In genomic region chr7:84643270-84643998, GRCm38 (mm10) we compare ENCODE assay signal across 12 mouse cellular contexts.
"Had no signal": no experiment of that assay in that cellular context is flagged by ENCODE, and none has a peak within 500 bp of the region (broad histone marks: within the 10 kb centered on the region; RNA-seq: fewer than 3 reads in every experiment).

No protein-coding gene starts in this region.

- ATAC-seq: hindbrain, postnatal 0 days; midbrain, embryonic 16.5 days had no signal

- H3K27me3 ChIP-seq: limb, embryonic 13.5 days; neural tube, embryonic 13.5 days had no signal

- H3K4me1 ChIP-seq: midbrain, embryonic 10.5 days had no signal

- H3K36me3 ChIP-seq: neural tube, embryonic 13.5 days had no signal

- H3K4me2 ChIP-seq: limb, embryonic 13.5 days; neural tube, embryonic 13.5 days had no signal

- H3K4me3 ChIP-seq: limb, embryonic 13.5 days; midbrain, embryonic 10.5 days; neural tube, embryonic 13.5 days had no signal

- H3K9ac ChIP-seq: limb, embryonic 13.5 days; neural tube, embryonic 13.5 days had no signal

- DNase-seq: kidney, postnatal 4 days; left cerebral cortex, postnatal 4 days; lung, adult 18-20 months; retina, postnatal 1 day; right cerebral cortex, postnatal 4 days; thymus, postnatal 36 days had no signal

- H3K9me3 ChIP-seq: limb, embryonic 13.5 days; midbrain, embryonic 10.5 days; neural tube, embryonic 13.5 days had no signal

- H3K27ac ChIP-seq: hindbrain, postnatal 0 days; kidney, postnatal 0 days; limb, embryonic 13.5 days; midbrain, embryonic 10.5 days; neural tube, embryonic 13.5 days had no signal
